Mouse (Mus musculus) forebrain, embryonic 14.5 days (tissue): ENCODE measurements at regions not wholly inside any gene's neighbourhood (a gene's known extent, or its start where the extent isn't known, plus 50 kb on each side); places are given as distances from the start of the nearest gene placed in this dataset.

Experiments
- ATAC-seq: fragments of 200-750 bp; cut with Nextera tagmentation; 2 replicates; pipeline ENCODE4 v1.8.0; 2017; ENCODE audit warnings: mild to moderate bottlenecking, moderate library complexity
- DNase-seq: peaks from one replicate; pipeline ENCODE4 v3.0.0-alpha.2; 2015; ENCODE audit warnings: low spot score
- H3K27ac ChIP-seq: fragments of 300-500 bp; sonication (generic); 2 replicates; pipeline ENCODE4 v1.5.1; 2014; ENCODE audit warnings: low read depth, mild to moderate bottlenecking, control low read depth, low read length, moderate library complexity
- H3K27me3 ChIP-seq: fragments of 300-500 bp; sonication (generic); replicated peaks from 2 replicates; pipeline ENCODE4 v1.6.1; 2014; ENCODE audit warnings: low read length, control low read depth, mixed read lengths; ENCODE audit not compliant: control insufficient read depth, insufficient read depth
- H3K36me3 ChIP-seq: fragments of 300-500 bp; sonication (generic); 2 replicates; pipeline ENCODE4 v1.6.1; 2014; ENCODE audit warnings: low read length, control low read depth; ENCODE audit not compliant: control insufficient read depth, insufficient read depth
- H3K4me1 ChIP-seq: fragments of 300-500 bp; sonication (generic); 2 replicates; pipeline ENCODE4 v1.6.1; 2014; ENCODE audit warnings: antibody characterized with exemption, low read length, control low read depth; ENCODE audit not compliant: control insufficient read depth, insufficient read depth
- H3K4me2 ChIP-seq: fragments of 300-500 bp; sonication (generic); 2 replicates; pipeline ENCODE4 v1.6.1; 2014; ENCODE audit warnings: mild to moderate bottlenecking, control low read depth, low read length
- H3K4me3 ChIP-seq: fragments of 300-500 bp; sonication (generic); 2 replicates; pipeline ENCODE4 v1.5.1; 2014; ENCODE audit warnings: low read depth, low read length, control low read depth
- H3K9ac ChIP-seq: fragments of 300-500 bp; sonication (generic); 2 replicates; pipeline ENCODE4 v1.6.1; 2014; ENCODE audit warnings: mild to moderate bottlenecking, low read length, control low read depth, moderate library complexity
- H3K9me3 ChIP-seq: fragments of 300-500 bp; sonication (generic); replicated peaks from 2 replicates; pipeline ENCODE4 v1.6.1; 2016; ENCODE audit warnings: low read length, control low read depth, mixed read lengths; ENCODE audit not compliant: control insufficient read depth
- WGBS: fragments of 180-500 bp; shearing (Covaris S2); extraction: QIAGEN DNeasy Blood & Tissue Kit; methylation state at CpG from one replicate; pipeline ENCODE4 v1.1.7; 2014; 5-methylcytosine and 5-hydroxymethylcytosine counted together

DNA sequence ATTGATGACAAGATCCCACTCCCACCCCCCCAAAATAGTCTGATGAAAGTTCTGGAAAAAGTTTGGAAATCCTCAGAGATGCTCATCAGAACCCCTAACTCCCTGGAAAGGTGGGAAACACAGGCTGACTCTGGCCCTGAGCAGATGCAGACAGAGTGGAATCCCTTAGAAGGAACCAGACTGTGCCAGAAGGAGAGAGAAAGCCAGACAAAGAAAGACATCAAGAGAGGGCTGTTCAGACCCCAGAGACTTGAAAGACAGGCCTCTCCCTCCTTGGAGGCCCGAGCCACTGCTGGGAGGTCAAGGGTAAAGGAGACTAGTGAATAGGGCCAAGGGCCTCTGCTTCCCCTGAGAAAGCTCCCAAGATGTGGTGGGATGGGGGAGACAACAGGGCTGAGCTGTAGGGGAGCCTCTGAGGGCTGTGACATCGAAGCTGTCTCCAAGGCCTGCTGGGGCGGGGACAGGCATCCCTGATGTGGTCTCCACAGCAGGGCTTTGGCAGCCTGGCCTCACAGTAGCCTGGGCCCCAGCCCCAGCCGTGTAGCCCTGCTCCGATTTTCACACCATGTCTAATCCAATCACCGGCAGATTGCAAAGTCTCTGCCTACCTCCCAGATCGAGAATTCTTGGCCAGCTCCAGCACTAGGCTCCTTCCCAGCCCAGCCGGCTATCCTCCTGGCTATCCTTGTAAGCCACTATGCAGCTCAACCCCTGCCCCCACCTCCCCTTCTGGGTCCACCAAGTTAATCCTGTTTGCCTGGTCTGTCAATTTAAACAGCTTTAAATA lies 83.5 kb upstream of the Parp11 start:
- ATAC-seq: peak; percentile 75
- DNase-seq: peak; percentile 79
- Histone ChIP-seq H3K9me3 (no peaks in the 10 kb centered on the region), H3K4me2 (no peak overlapping the region), H3K4me3 (no peak overlapping the region), H3K27me3 (no peaks in the 10 kb centered on the region), H3K36me3 (no peaks in the 10 kb centered on the region), H3K4me1 (peaks cover 12% of the 10 kb centered on the region), H3K27ac (peak overlapping the region; percentile 71), H3K9ac (peak overlapping the region; percentile 5; the same call in 1 of the 2 replicates)
- 1% methylated on average over 8 of the region's 8 CpGs for WGBS

DNA sequence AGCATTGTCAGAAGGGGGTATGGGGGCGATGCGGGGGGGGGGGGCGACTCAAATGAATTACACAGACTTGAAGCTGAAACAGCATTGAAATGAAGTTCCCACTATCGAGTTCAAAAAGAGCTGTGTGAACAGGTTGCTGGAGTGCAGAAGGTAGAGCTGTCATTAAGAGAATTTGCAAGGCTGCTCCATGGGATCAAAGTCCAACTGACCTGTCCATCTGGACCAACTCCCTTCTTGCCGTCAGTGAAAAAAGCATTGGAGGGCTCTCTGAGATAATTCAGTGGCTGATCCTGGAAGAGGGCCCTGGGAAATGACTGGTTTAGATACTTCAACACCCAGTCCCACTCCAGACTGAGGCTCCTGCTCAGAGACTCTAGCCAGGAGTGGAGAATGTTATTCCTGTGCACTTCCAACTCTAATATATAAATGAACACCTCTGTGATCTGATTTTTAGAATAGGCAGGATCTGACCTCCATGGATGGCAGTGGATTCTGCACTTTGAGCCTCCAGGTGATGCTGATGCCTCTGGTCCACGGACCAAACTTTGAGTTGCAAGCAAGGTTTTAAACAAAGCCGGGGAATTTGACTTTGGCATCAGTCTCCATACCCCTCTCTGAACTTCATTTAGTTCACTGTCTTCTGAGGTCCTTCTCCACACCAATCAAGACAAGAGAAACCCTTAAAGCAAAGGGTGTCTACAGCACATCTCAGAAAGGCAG lies 82.6 kb upstream of the Parp11 start:
- Histone ChIP-seq H3K27me3 (no peaks in the 10 kb centered on the region), H3K36me3 (no peaks in the 10 kb centered on the region), H3K9me3 (no peaks in the 10 kb centered on the region), H3K4me3 (no peak overlapping the region), H3K4me1 (peaks cover 12% of the 10 kb centered on the region), H3K4me2 (no peak overlapping the region), H3K9ac (no peak overlapping the region), H3K27ac (no peak overlapping the region; the same call in 1 of the 2 replicates)
- no peak for ATAC-seq
- DNase-seq: no peak
- WGBS: 20% methylated on average over 7 of the region's 7 CpGs

DNA sequence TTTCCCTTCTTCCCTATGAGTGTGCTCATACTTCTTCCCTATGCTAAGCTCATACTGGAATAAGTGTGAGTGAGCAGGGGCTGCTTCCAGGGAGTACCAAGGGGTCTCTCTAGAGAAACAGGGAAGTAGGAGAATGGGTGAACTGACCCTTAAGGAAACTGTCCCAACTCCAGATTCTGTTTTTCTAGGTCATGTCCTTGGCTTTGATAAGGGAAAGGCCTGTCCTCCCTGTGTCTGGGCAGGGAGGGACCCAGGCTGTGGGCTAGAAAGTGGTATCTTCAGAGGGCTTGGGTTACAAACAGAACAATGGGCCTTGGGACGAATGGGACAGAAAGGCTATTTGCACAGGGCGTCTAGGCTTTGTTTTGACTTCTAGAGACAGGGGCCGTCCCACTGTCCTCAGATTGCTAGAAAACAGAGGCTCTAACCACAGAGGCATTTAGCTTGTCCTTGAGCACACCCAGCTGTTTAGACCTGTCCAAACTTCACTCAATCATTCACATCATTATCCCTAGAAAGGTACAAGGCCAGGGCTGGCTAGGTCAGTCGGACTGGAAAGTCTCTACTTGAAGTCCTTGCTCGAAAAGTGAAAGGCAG lies 82.0 kb upstream of the Parp11 start:
- WGBS: 62% methylated on average over 5 of the region's 5 CpGs
- H3K4me2 ChIP-seq: no peak overlapping the region
- H3K9me3 ChIP-seq: no peaks in the 10 kb centered on the region
- DNase-seq: no peak
- no peaks in the 10 kb centered on the region for H3K36me3 ChIP-seq
- no peak overlapping the region for H3K9ac ChIP-seq
- H3K27ac ChIP-seq: no peak overlapping the region
- peaks cover 12% of the 10 kb centered on the region for H3K4me1 ChIP-seq
- no peak overlapping the region for H3K4me3 ChIP-seq
- ATAC-seq: no peak
- no peaks in the 10 kb centered on the region for H3K27me3 ChIP-seq

DNA sequence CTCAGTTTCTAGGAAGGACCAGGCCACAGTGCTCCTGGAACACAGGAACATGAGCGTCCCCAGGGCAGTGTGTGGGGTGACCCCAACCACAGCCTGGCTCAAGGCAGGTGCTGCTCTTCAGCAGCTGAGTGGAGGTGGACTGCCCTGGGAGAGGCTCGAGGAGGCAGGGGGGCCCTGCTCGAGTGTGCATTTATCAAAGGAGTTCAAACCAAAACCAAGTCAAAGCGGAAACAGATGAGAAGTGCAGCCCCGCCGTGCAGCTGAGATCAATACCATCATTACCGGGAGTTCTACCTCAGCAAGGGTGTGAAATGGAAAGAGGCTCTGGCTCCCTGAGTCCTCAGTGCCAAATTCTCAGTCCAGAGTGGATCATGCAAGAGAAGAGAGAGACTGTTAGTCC lies 81.4 kb upstream of the Parp11 start:
- 63% methylated on average over 7 of the region's 7 CpGs for WGBS
- H3K4me2 ChIP-seq: no peak overlapping the region
- H3K4me3 ChIP-seq: no peak overlapping the region
- no peaks in the 10 kb centered on the region for H3K27me3 ChIP-seq
- ATAC-seq (no peak), DNase-seq (no peak)
- peaks cover 12% of the 10 kb centered on the region for H3K4me1 ChIP-seq
- no peak overlapping the region for H3K9ac ChIP-seq
- H3K9me3 ChIP-seq: no peaks in the 10 kb centered on the region
- H3K27ac ChIP-seq: no peak overlapping the region
- H3K36me3 ChIP-seq: no peaks in the 10 kb centered on the region

DNA sequence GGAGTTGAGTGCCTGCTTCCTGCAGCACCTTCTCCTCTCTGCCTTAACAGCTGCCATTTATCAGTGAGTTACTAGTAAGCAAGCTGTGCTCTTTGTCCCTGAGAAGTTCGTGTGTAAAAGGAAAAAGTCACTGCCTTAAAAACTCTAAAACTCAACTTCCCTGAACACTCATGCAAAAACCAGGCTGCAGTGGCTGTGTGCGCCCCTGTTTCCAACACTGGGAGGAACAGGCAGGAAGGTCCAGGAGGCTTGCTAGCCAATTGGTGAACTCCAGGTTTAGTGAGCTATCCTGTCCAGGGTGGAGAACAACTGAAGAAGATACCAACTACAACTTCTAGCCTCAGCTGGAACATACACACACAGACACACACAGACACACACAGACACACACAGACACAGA lies 81.0 kb upstream of the Parp11 start:
- Histone ChIP-seq H3K27ac (no peak overlapping the region), H3K4me2 (no peak overlapping the region), H3K36me3 (no peaks in the 10 kb centered on the region), H3K9ac (no peak overlapping the region), H3K9me3 (no peaks in the 10 kb centered on the region), H3K27me3 (no peaks in the 10 kb centered on the region), H3K4me1 (peaks cover 12% of the 10 kb centered on the region), H3K4me3 (no peak overlapping the region)
- DNase-seq (no peak), ATAC-seq (no peak)
- 69% methylated on average over 2 of the region's 2 CpGs for WGBS

DNA sequence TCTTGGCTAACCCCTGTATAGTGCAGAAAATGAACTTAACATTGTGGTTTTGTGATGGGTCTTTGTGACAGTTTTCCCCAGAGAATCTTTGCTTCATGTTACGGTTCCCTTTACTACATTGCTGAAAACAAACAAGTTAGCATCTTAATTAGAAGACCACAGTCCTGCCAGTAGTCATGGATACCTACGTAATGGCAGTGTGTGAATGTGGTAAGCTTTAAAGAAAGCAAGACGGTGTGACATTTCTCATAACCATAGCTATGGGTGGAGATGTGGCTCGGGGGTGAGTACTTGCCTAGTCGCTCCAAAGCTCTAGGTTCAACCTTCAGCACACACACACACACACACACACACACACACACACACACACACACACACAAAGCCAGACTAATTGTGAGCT lies 73.6 kb upstream of the Parp11 start:
- Histone ChIP-seq H3K4me2 (no peak overlapping the region), H3K9ac (no peak overlapping the region), H3K27ac (no peak overlapping the region), H3K27me3 (no peaks in the 10 kb centered on the region), H3K4me3 (no peak overlapping the region), H3K36me3 (no peaks in the 10 kb centered on the region), H3K4me1 (peaks cover 8% of the 10 kb centered on the region), H3K9me3 (no peaks in the 10 kb centered on the region)
- WGBS: 45% methylated on average over 5 of the region's 5 CpGs
- DNase-seq (no peak), ATAC-seq (no peak)

DNA sequence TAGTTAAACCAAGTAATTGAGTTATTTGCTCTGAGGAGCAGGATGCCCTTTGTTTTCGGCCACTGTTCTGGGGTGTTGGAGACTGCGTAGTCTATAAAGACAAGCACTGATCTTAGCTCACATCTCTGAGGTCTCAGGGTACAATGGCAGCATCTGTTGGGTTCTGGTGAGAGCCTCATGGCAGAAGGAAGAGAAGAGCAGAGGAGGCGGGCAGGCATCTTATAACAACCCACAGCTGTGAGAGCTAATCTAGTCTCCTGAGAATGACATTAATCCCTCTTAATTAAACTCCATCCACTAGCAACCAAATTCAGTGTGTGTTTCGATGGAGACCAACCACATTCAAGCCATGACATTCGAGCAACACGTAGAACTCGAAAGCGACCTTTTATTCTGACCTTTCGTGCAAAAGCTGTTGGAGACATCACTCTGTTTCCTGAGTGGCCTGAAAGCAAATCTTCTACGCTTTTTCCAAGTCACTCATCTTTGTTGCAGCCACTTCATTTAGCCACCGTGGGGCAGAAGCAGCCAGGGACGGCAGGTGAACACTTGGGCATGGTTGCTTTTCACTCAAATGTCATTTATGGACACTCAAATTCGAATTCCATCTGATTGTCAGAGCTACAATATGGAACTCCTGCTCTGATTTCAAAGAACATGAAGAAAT lies 72.7 kb upstream of the Parp11 start:
- ATAC-seq (0 out of 2 replicates have a peak, but pooled peaks have one; percentile 26), DNase-seq (no peak)
- no peaks in the 10 kb centered on the region for H3K27me3 ChIP-seq
- H3K4me1 ChIP-seq: peaks cover 8% of the 10 kb centered on the region
- 50% methylated on average over 13 of the region's 13 CpGs for WGBS
- no peaks in the 10 kb centered on the region for H3K36me3 ChIP-seq
- H3K9ac ChIP-seq: no peak overlapping the region
- 0 out of 2 replicates have a peak overlapping the region, but pooled peaks have one; percentile 6 for H3K27ac ChIP-seq
- H3K9me3 ChIP-seq: no peaks in the 10 kb centered on the region
- H3K4me3 ChIP-seq: no peak overlapping the region
- H3K4me2 ChIP-seq: no peak overlapping the region

DNA sequence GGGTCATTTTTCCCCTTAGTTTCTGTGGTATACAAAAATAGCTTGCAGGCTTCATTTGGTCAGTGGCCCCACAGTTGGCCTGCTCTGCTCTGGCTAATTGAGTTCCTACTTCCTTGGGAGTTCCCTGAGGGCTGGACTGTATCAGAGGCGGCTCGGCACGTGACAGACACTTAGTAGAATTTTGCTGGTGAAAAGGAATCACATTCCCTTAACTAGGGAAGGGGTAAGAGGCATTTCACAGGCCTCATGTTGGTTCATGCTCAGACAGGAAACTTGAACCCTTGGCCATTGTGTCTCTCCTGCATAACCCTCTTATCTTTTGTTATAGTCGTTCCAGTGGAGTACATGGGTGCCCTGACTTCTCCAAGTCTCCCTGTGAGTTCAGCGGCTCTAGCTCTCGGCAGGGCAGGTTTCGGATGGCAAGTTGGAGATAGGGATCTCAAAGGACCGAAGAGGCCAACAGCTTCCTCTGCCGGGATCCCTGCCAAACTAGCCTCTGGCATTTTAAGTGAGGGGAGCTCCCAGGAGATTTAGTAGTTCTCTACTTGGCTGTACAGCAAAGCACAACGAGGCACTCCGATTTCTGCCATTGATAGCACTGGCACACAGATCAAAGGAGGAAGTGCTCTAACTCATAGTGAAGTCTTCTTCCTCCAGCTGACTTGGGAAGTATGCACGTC lies 72.0 kb upstream of the Parp11 start:
- no peak overlapping the region for H3K4me2 ChIP-seq
- H3K9me3 ChIP-seq: no peaks in the 10 kb centered on the region
- H3K9ac ChIP-seq: no peak overlapping the region
- DNase-seq (peak; percentile 22), ATAC-seq (no peak)
- peaks cover 8% of the 10 kb centered on the region for H3K4me1 ChIP-seq
- no peak overlapping the region for H3K4me3 ChIP-seq
- no peak overlapping the region for H3K27ac ChIP-seq
- WGBS: 59% methylated on average over 12 of the region's 12 CpGs
- no peaks in the 10 kb centered on the region for H3K27me3 ChIP-seq
- no peaks in the 10 kb centered on the region for H3K36me3 ChIP-seq
